Mouse (Mus musculus) stomach, embryonic 15.5 days (tissue): ENCODE measurements around the gene Rragd. TPM values are rescaled to one million over a fixed set of nuclear protein-coding genes. Genes with fewer than 3 reads are reported as not detected.

ENCODE experiments used
- polyA plus RNA-seq: library from polyadenylated mRNA; unstranded; fragments of >200 nt; fragmentation: Nextera tagmentation; extraction: Ambion mirVana; gene quantifications from 2 replicates; pipeline ENCODE4 v1.2.1, GENCODE M21; 2015

The Rragd gene
- polyA plus RNA-seq, 1 experiment from 2014 or later = 8.9 TPM

Other genes starting within 250 kb of the Rragd start
- 91.3 and 101 TPM in 2 replicates for gene Lyrm2, start 182.8 kb upstream of the Rragd start, polyA plus RNA-seq
- 4.5 and 5.4 TPM in 2 replicates for gene Ankrd6, start 32.2 kb upstream of the Rragd start, polyA plus RNA-seq
- 42.3 and 45.4 TPM in 2 replicates for gene Ube2j1, start 48.4 kb downstream of the Rragd start, polyA plus RNA-seq
- gene Gabrr2, start 80.0 kb downstream of the Rragd start, polyA plus RNA-seq = 0.39 and 0.50 TPM in 2 replicates
- not detected in 2 replicates for gene Gabrr1, start 149.5 kb downstream of the Rragd start, polyA plus RNA-seq
- 1.2 and 1.7 TPM in 2 replicates for gene Pm20d2, start 206.7 kb downstream of the Rragd start, polyA plus RNA-seq
- gene Srsf12, start 226.0 kb downstream of the Rragd start, polyA plus RNA-seq = 6.8 and 8.3 TPM in 2 replicates